Mouse (Mus musculus) kidney, embryonic 14.5 days (tissue): Measurements from ENCODE around the gene Clnk. TPM values are rescaled to one million over a fixed set of nuclear protein-coding genes. Genes with fewer than 3 reads are reported as not detected.

Experiments
- ATAC-seq: fragments of 200-750 bp; cut with Nextera tagmentation; 2 replicates; pipeline ENCODE4 v1.8.0; 2017; ENCODE audit warnings: moderate number of reproducible peaks, mild to moderate bottlenecking, moderate TSS enrichment, moderate library complexity; ENCODE audit not compliant: low FRiP score, low TSS enrichment
- H3K27ac ChIP-seq: fragments of 300-500 bp; sonication (generic); 2 replicates; pipeline ENCODE4 v1.5.1; 2014; ENCODE audit warnings: low read depth, mild to moderate bottlenecking, low read length, moderate library complexity, mixed read lengths
- H3K27me3 ChIP-seq: fragments of 300-500 bp; sonication (generic); 2 replicates; pipeline ENCODE4 v1.6.1; 2014; ENCODE audit warnings: mild to moderate bottlenecking, low read length; ENCODE audit not compliant: control insufficient read depth, insufficient read depth
- H3K36me3 ChIP-seq: fragments of 300-500 bp; sonication (generic); 2 replicates; pipeline ENCODE4 v1.6.1; 2014; ENCODE audit warnings: low read length, mixed read lengths; ENCODE audit not compliant: control insufficient read depth, insufficient read depth
- H3K4me1 ChIP-seq: fragments of 300-500 bp; sonication (generic); 2 replicates; pipeline ENCODE4 v1.6.1; 2014; ENCODE audit warnings: low read length, mixed read lengths; ENCODE audit not compliant: control insufficient read depth, insufficient read depth
- H3K4me2 ChIP-seq: fragments of 300-500 bp; sonication (generic); replicated peaks from 2 replicates; pipeline ENCODE4 v1.6.1; 2014; ENCODE audit warnings: low read depth, mild to moderate bottlenecking, low read length
- H3K4me3 ChIP-seq: fragments of 300-500 bp; sonication (generic); 2 replicates; pipeline ENCODE4 v1.5.1; 2014; ENCODE audit warnings: mild to moderate bottlenecking, low read length
- H3K9ac ChIP-seq: fragments of 300-500 bp; sonication (generic); 2 replicates; pipeline ENCODE4 v1.6.1; 2014; ENCODE audit warnings: low read depth, mild to moderate bottlenecking, low read length, moderate library complexity
- H3K9me3 ChIP-seq: fragments of 300-500 bp; sonication (generic); 2 replicates; pipeline ENCODE4 v1.6.1; 2016; ENCODE audit warnings: low read length; ENCODE audit not compliant: control insufficient read depth
- WGBS: fragments of 180-500 bp; shearing (Covaris S2); extraction: QIAGEN DNeasy Blood & Tissue Kit; methylation state at CpG from one replicate; pipeline ENCODE4 v1.1.7; 2014; 5-methylcytosine and 5-hydroxymethylcytosine counted together
- polyA plus RNA-seq: library from polyadenylated mRNA; unstranded; fragments of >200 nt; fragmentation: Nextera tagmentation; extraction: Ambion mirVana; gene quantifications from 2 replicates; pipeline ENCODE4 v1.2.1, GENCODE M21; 2014

Gene Clnk
- polyA plus RNA-seq, 1 experiment from 2014 or later = not detected

DNA sequence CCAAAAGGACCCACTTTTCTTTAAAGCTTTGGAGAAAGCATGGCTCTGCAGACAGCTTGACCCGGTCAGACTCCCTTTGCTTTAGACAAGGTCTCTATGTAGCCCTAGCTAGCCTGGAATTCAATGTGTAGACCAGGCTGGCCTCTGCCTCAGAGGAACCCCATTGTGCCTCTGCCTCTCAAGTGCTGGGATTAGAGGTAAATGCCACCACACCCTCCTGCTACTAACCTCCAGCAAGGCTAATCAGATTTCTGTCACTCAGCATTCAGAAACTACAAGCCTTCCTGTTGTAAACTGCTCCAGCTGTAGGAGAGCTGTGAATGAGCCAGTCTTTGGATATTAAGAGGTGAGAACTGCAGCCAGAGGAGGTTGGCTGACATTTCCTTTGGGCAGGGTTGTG lies 188.9 kb downstream of the Clnk start:
- ATAC-seq = no peak
- Histone ChIP-seq H3K36me3 (peaks cover 1% of the 10 kb centered on the region; the same call in 1 of the 2 replicates), H3K27ac (no peak overlapping the region), H3K9ac (no peak overlapping the region), H3K27me3 (no peaks in the 10 kb centered on the region), H3K4me3 (no peak overlapping the region), H3K9me3 (no peaks in the 10 kb centered on the region), H3K4me1 (no peaks in the 10 kb centered on the region), H3K4me2 (no peak overlapping the region)
- WGBS = 88% methylated on average over 1 of the region's 1 CpGs

DNA sequence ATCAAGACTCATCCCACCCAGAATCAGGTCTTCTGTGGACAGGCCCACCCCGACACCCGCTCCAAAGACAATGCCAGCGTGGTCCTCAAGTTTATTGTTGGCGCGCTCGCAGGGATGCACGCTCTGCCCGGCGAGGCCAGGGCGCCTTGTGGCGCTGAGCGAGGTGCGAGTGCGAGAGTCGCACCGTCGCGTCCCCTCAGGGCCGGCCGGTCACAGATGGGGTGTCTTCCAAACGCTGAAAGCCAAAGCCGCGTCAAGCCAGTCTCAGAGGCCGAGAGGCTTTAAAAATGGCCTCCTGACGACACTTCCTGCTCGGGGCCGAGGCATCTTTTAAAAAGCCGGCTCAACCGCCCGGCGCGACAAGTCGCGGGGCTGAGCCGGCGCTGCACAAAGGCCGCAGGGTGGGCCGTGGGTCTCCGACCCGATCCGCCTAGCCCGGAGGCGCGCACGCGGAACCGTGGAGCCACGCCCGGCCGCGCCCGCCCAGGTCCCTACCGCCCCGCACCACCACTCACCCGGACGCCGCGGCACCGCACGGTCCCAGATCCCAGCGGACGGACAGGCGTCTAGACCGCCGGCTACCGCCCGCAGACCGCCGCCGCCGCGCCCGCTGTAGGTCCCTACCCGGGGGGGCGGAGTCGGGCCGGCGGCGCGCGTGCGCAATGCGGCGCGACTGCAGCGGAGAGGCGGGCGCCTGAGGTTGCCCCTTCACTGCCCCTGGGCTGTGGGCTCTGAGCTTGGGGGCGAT lies 192.3 kb downstream of the Clnk start, which contains the start of gene Zfp518b:
Gene Zfp518b (minus strand): TSS at position 663 of the 748 bp plus-strand sequence.
- peak within 1 kb of the TSS; percentile 69 for H3K27ac ChIP-seq
- ATAC-seq = peak; percentile 95
- under 1% methylated on average over 79 of the region's 89 CpGs for WGBS
- peak within 1 kb of the TSS; percentile 64 for H3K4me2 ChIP-seq
- H3K27me3 ChIP-seq = no peaks in the 10 kb centered on the region
- no peaks in the 10 kb centered on the region for H3K9me3 ChIP-seq
- peak within 1 kb of the TSS; percentile 75 for H3K4me3 ChIP-seq
- H3K4me1 ChIP-seq = no peaks in the 10 kb centered on the region
- H3K36me3 ChIP-seq = peaks cover 31% of the 10 kb centered on the region
- H3K9ac ChIP-seq = peak within 1 kb of the TSS; percentile 86

- 79% methylated on average over 5 of the region's 5 CpGs for WGBS
- no peak overlapping the region for H3K4me2 ChIP-seq
- no peak for ATAC-seq
- H3K27me3 ChIP-seq = no peaks in the 10 kb centered on the region
- H3K27ac ChIP-seq = no peak overlapping the region
- no peak overlapping the region for H3K9ac ChIP-seq
- H3K4me3 ChIP-seq = no peak overlapping the region
- no peaks in the 10 kb centered on the region for H3K9me3 ChIP-seq
- no peaks in the 10 kb centered on the region for H3K36me3 ChIP-seq
- H3K4me1 ChIP-seq = no peaks in the 10 kb centered on the region
These were observed 217.8 kb downstream of the Clnk start for GRCm38 (mm10) chr5:38658836-38659235.

Other genes starting within 250 kb of the Clnk start
- 16.9 and 27.7 TPM in 2 replicates for gene Zfp518b, start 192.0 kb downstream of the Clnk start, polyA plus RNA-seq